Mouse (Mus musculus): ENCODE data around the gene Ldlrad1. TPM values are rescaled to one million over a fixed set of nuclear protein-coding genes. Genes with fewer than 3 reads are reported as not detected.

Gene Ldlrad1
- polyA plus RNA-seq, 1 experiment from 2014 or later, result not detected

GRCm38 (mm10) chr4:107178182-107178829 is 30.7 kb upstream of the Ldlrad1 start, which contains the start of gene Tmem59:
Gene Tmem59 (plus strand): TSS chr4:107178399.
- H3K27me3 ChIP-seq (ENCODE audit: control insufficient read depth, insufficient read depth, low read length), result no peaks in the 10 kb centered on the region
- H3K9ac ChIP-seq (ENCODE audit: low read length), result peak within 1 kb of the TSS; percentile 94
- WGBS, result under 1% methylated on average over 47 of the region's 49 CpGs
- H3K4me2 ChIP-seq (ENCODE audit: low read length), result peak within 1 kb of the TSS; percentile 71
- H3K27ac ChIP-seq (replicated peaks in 1 of 2; ENCODE audit: control insufficient read depth in 1 of 2, insufficient read depth in 1 of 2, low read depth in 2 of 2, low read length in 2 of 2), result peak within 1 kb of the TSS; percentile 96 to 97
- peak; percentile 88 for ATAC-seq (ENCODE audit: insufficient number of reproducible peaks, insufficient read depth, low FRiP score, low read depth)
- no peaks in the 10 kb centered on the region for H3K9me3 ChIP-seq (ENCODE audit: control insufficient read depth, low read length)
- peaks cover 0 to 21% of the 10 kb centered on the region in 2 experiments; a peak in 2 of 4 replicates for H3K4me1 ChIP-seq (ENCODE audit: control insufficient read depth in 2 of 2, insufficient read depth in 2 of 2, low read length in 2 of 2)
- H3K36me3 ChIP-seq (ENCODE audit: control insufficient read depth, insufficient read depth, low read length), result peaks cover 29% of the 10 kb centered on the region
- H3K4me3 ChIP-seq (ENCODE audit: control insufficient read depth in 1 of 2, insufficient read depth in 1 of 2, low read depth in 1 of 2, low read length in 2 of 2), result peak within 1 kb of the TSS; percentile 87 to 98

- Histone ChIP-seq H3K9ac (ENCODE audit: low read length) (peak within 1 kb of the TSS; percentile 94), H3K27ac (replicated peaks in 1 of 2; ENCODE audit: control insufficient read depth in 1 of 2, insufficient read depth in 1 of 2, low read depth in 2 of 2, low read length in 2 of 2) (peak within 1 kb of the TSS; percentile 96 to 97), H3K27me3 (ENCODE audit: control insufficient read depth, insufficient read depth, low read length) (no peaks in the 10 kb centered on the region), H3K4me3 (ENCODE audit: control insufficient read depth in 1 of 2, insufficient read depth in 1 of 2, low read depth in 1 of 2, low read length in 2 of 2) (peak within 1 kb of the TSS; percentile 87 to 98), H3K9me3 (ENCODE audit: control insufficient read depth, low read length) (no peaks in the 10 kb centered on the region), H3K4me2 (ENCODE audit: low read length) (peak within 1 kb of the TSS; percentile 71), H3K4me1 (ENCODE audit: control insufficient read depth in 2 of 2, insufficient read depth in 2 of 2, low read length in 2 of 2) (peaks cover 0 to 21% of the 10 kb centered on the region in 2 experiments; a peak in 2 of 4 replicates), H3K36me3 (ENCODE audit: control insufficient read depth, insufficient read depth, low read length) (peaks cover 23% of the 10 kb centered on the region)
- ATAC-seq (ENCODE audit: insufficient number of reproducible peaks, insufficient read depth, low FRiP score, low read depth), result peak; percentile 54
- WGBS, result under 1% methylated on average over 47 of the region's 47 CpGs
These were observed 30.0 kb upstream of the Ldlrad1 start, which contains the start of gene Tceanc2 for GRCm38 (mm10) chr4:107178830-107179490. Gene Tceanc2 (minus strand): TSS chr4:107179116.

GRCm38 (mm10) chr4:107179561-107179960 is 29.4 kb upstream of the Ldlrad1 start:
- peak overlapping the region; percentile 87 to 98 for H3K4me3 ChIP-seq (ENCODE audit: control insufficient read depth in 1 of 2, insufficient read depth in 1 of 2, low read depth in 1 of 2, low read length in 2 of 2)
- H3K36me3 ChIP-seq (ENCODE audit: control insufficient read depth, insufficient read depth, low read length), result peaks cover 17% of the 10 kb centered on the region
- WGBS, result 2% methylated on average over 8 of the region's 8 CpGs
- peaks cover 0 to 21% of the 10 kb centered on the region in 2 experiments; a peak in 2 of 4 replicates for H3K4me1 ChIP-seq (ENCODE audit: control insufficient read depth in 2 of 2, insufficient read depth in 2 of 2, low read length in 2 of 2)
- H3K4me2 ChIP-seq (ENCODE audit: low read length), result peak overlapping the region; percentile 71
- H3K27ac ChIP-seq (replicated peaks in 1 of 2; ENCODE audit: control insufficient read depth in 1 of 2, insufficient read depth in 1 of 2, low read depth in 2 of 2, low read length in 2 of 2), result peak overlapping the region; percentile 91 to 97; a peak in 3 of 4 replicates
- ATAC-seq (ENCODE audit: insufficient number of reproducible peaks, insufficient read depth, low FRiP score, low read depth), result no peak
- H3K9ac ChIP-seq (ENCODE audit: low read length), result peak overlapping the region; percentile 94
- no peaks in the 10 kb centered on the region for H3K27me3 ChIP-seq (ENCODE audit: control insufficient read depth, insufficient read depth, low read length)
- H3K9me3 ChIP-seq (ENCODE audit: control insufficient read depth, low read length), result no peaks in the 10 kb centered on the region

- Histone ChIP-seq H3K9ac (ENCODE audit: low read length) (no peak overlapping the region), H3K4me1 (ENCODE audit: control insufficient read depth in 2 of 2, insufficient read depth in 2 of 2, low read length in 2 of 2) (peaks cover 0 to 28% of the 10 kb centered on the region in 2 experiments; a peak in 2 of 4 replicates), H3K4me3 (ENCODE audit: control insufficient read depth in 1 of 2, insufficient read depth in 1 of 2, low read depth in 1 of 2, low read length in 2 of 2) (no peak overlapping the region), H3K9me3 (ENCODE audit: control insufficient read depth, low read length) (no peaks in the 10 kb centered on the region), H3K36me3 (ENCODE audit: control insufficient read depth, insufficient read depth, low read length) (peaks cover 9% of the 10 kb centered on the region), H3K4me2 (ENCODE audit: low read length) (no peak overlapping the region), H3K27me3 (ENCODE audit: control insufficient read depth, insufficient read depth, low read length) (no peaks in the 10 kb centered on the region), H3K27ac (replicated peaks in 1 of 2; ENCODE audit: control insufficient read depth in 1 of 2, insufficient read depth in 1 of 2, low read depth in 2 of 2, low read length in 2 of 2) (no peak overlapping the region)
- ATAC-seq (ENCODE audit: insufficient number of reproducible peaks, insufficient read depth, low FRiP score, low read depth), result no peak
These were observed 28.2 kb upstream of the Ldlrad1 start for GRCm38 (mm10) chr4:107180746-107181145.

- Histone ChIP-seq H3K4me3 (ENCODE audit: control insufficient read depth in 1 of 2, insufficient read depth in 1 of 2, low read depth in 1 of 2, low read length in 2 of 2) (no peak overlapping the region), H3K36me3 (ENCODE audit: control insufficient read depth, insufficient read depth, low read length) (peaks cover 13% of the 10 kb centered on the region), H3K4me2 (ENCODE audit: low read length) (no peak overlapping the region), H3K27me3 (ENCODE audit: control insufficient read depth, insufficient read depth, low read length) (no peaks in the 10 kb centered on the region), H3K4me1 (ENCODE audit: control insufficient read depth in 2 of 2, insufficient read depth in 2 of 2, low read length in 2 of 2) (peaks cover 0 to 33% of the 10 kb centered on the region in 2 experiments; a peak in 2 of 4 replicates), H3K9ac (ENCODE audit: low read length) (no peak overlapping the region), H3K27ac (replicated peaks in 1 of 2; ENCODE audit: control insufficient read depth in 1 of 2, insufficient read depth in 1 of 2, low read depth in 2 of 2, low read length in 2 of 2) (no peak overlapping the region), H3K9me3 (ENCODE audit: control insufficient read depth, low read length) (no peaks in the 10 kb centered on the region)
- 84% methylated on average over 6 of the region's 6 CpGs for WGBS
- ATAC-seq (ENCODE audit: insufficient number of reproducible peaks, insufficient read depth, low FRiP score, low read depth), result no peak
These were observed 27.1 kb upstream of the Ldlrad1 start for GRCm38 (mm10) chr4:107181866-107182265.

- Histone ChIP-seq H3K4me1 (ENCODE audit: control insufficient read depth in 2 of 2, insufficient read depth in 2 of 2, low read length in 2 of 2) (peaks cover 0 to 25% of the 10 kb centered on the region in 2 experiments; a peak in 2 of 4 replicates), H3K4me2 (ENCODE audit: low read length) (no peak overlapping the region), H3K36me3 (ENCODE audit: control insufficient read depth, insufficient read depth, low read length) (peaks cover 22% of the 10 kb centered on the region), H3K9me3 (ENCODE audit: control insufficient read depth, low read length) (no peaks in the 10 kb centered on the region), H3K4me3 (ENCODE audit: control insufficient read depth in 1 of 2, insufficient read depth in 1 of 2, low read depth in 1 of 2, low read length in 2 of 2) (no peak overlapping the region), H3K27ac (replicated peaks in 1 of 2; ENCODE audit: control insufficient read depth in 1 of 2, insufficient read depth in 1 of 2, low read depth in 2 of 2, low read length in 2 of 2) (no peak overlapping the region), H3K9ac (ENCODE audit: low read length) (no peak overlapping the region), H3K27me3 (ENCODE audit: control insufficient read depth, insufficient read depth, low read length) (no peaks in the 10 kb centered on the region)
- no peak for ATAC-seq (ENCODE audit: insufficient number of reproducible peaks, insufficient read depth, low FRiP score, low read depth)
- WGBS, result 79% methylated on average over 2 of the region's 2 CpGs
These were observed 26.2 kb upstream of the Ldlrad1 start for GRCm38 (mm10) chr4:107182796-107183195.

GRCm38 (mm10) chr4:107183203-107183602 is 25.8 kb upstream of the Ldlrad1 start:
- no peak overlapping the region for H3K4me3 ChIP-seq (ENCODE audit: control insufficient read depth in 1 of 2, insufficient read depth in 1 of 2, low read depth in 1 of 2, low read length in 2 of 2)
- no peak overlapping the region for H3K9ac ChIP-seq (ENCODE audit: low read length)
- H3K4me2 ChIP-seq (ENCODE audit: low read length), result no peak overlapping the region
- peaks cover 0 to 25% of the 10 kb centered on the region in 2 experiments; a peak in 2 of 4 replicates for H3K4me1 ChIP-seq (ENCODE audit: control insufficient read depth in 2 of 2, insufficient read depth in 2 of 2, low read length in 2 of 2)
- H3K27ac ChIP-seq (replicated peaks in 1 of 2; ENCODE audit: control insufficient read depth in 1 of 2, insufficient read depth in 1 of 2, low read depth in 2 of 2, low read length in 2 of 2), result no peak overlapping the region
- H3K36me3 ChIP-seq (ENCODE audit: control insufficient read depth, insufficient read depth, low read length), result peaks cover 26% of the 10 kb centered on the region
- 89% methylated on average over 4 of the region's 4 CpGs for WGBS
- ATAC-seq (ENCODE audit: insufficient number of reproducible peaks, insufficient read depth, low FRiP score, low read depth), result no peak
- H3K27me3 ChIP-seq (ENCODE audit: control insufficient read depth, insufficient read depth, low read length), result no peaks in the 10 kb centered on the region
- no peaks in the 10 kb centered on the region for H3K9me3 ChIP-seq (ENCODE audit: control insufficient read depth, low read length)

All from heart, embryonic 14.5 days (tissue).